Mouse (Mus musculus) CH12.LX (cell line): Measurements from ENCODE around the gene Dupd1. TPM values are rescaled to one million over a fixed set of nuclear protein-coding genes. Genes with fewer than 3 reads are reported as not detected.
A peak's percentile ranks its signal among the peaks of the same experiment; 100 is the strongest.

Source experiments
- DNase-seq: peaks from one replicate; pipeline ENCODE4 v3.0.0-alpha.2; 2013; ENCODE audit errors: extremely low read depth
- H3K27ac ChIP-seq: 2 replicates; pipeline ENCODE4 v1.5.1; 2012; ENCODE audit warnings: low read depth, mild to moderate bottlenecking, control low read depth, moderate library complexity; ENCODE audit not compliant: insufficient read depth
- H3K27me3 ChIP-seq: replicated peaks from 2 replicates; pipeline ENCODE3; 2012; ENCODE audit warnings: inconsistent platforms
- H3K36me3 ChIP-seq, 2 experiments: replicated peaks in 1 of 2; 2 replicates each; pipeline versions ENCODE3 to v1.6.1; 2012; ENCODE audit warnings: inconsistent platforms in 1 of 2, low read length in 1 of 2, mild to moderate bottlenecking in 1 of 2, mixed read lengths in 1 of 2, moderate library complexity in 1 of 2; ENCODE audit not compliant: control insufficient read depth in 1 of 2, insufficient read depth in 1 of 2
- H3K4me1 ChIP-seq, 2 experiments: 2 replicates each; pipeline ENCODE4 v1.6.1; 2012; ENCODE audit warnings: inconsistent platforms in 1 of 2, moderate library complexity in 1 of 2; ENCODE audit not compliant: insufficient read depth in 2 of 2, control insufficient read depth in 1 of 2
- H3K4me2 ChIP-seq: 2 replicates; pipeline ENCODE4 v1.6.1; 2012; ENCODE audit warnings: low read depth, mild to moderate bottlenecking, control low read depth; ENCODE audit not compliant: poor library complexity, insufficient read depth, severe bottlenecking
- H3K4me3 ChIP-seq, 3 experiments: fragments of 150-350 bp in 1 of 3; sonication (generic) in 1 of 3; replicated peaks in 1 of 3; 2 replicates each; pipeline versions ENCODE3 to v1.5.1; 2011 to 2012; ENCODE audit warnings: low read depth in 2 of 3, low read length in 2 of 3, mild to moderate bottlenecking in 2 of 3, moderate library complexity in 2 of 3, control low read depth in 1 of 3, improper control_type of control experiment in 1 of 3, inconsistent platforms in 1 of 3, mixed read lengths in 1 of 3; ENCODE audit not compliant: poor library complexity in 1 of 3
- H3K79me2 ChIP-seq: replicated peaks from 2 replicates; pipeline ENCODE4 v1.6.1; 2012; ENCODE audit warnings: mild to moderate bottlenecking, moderate library complexity; ENCODE audit not compliant: control insufficient read depth, poor library complexity, insufficient read depth, severe bottlenecking; ENCODE audit errors: extremely low read depth
- H3K9ac ChIP-seq: 2 replicates; pipeline ENCODE4 v1.6.1; 2012; ENCODE audit warnings: low read depth, mild to moderate bottlenecking, control low read depth, moderate library complexity; ENCODE audit not compliant: insufficient read depth
- H3K9me3 ChIP-seq: replicated peaks from 2 replicates; pipeline ENCODE3; 2012; ENCODE audit warnings: low read length, inconsistent platforms, mixed read lengths
- CHD1 ChIP-seq: IDR thresholded peaks from 2 replicates; pipeline ENCODE4 v1.6.1; 2012; ENCODE audit warnings: low read depth, low read length, improper control_type of control experiment, inconsistent platforms
- CHD2 ChIP-seq: IDR thresholded peaks from 2 replicates; pipeline ENCODE4 v1.6.1; 2011; ENCODE audit warnings: low read length, improper control_type of control experiment
- CTCF ChIP-seq, 2 experiments: IDR thresholded peaks in 1 of 2; conservative IDR thresholded peaks in 1 of 2; 2 replicates each; pipeline ENCODE4 v1.5.1; 2011 to 2012; ENCODE audit warnings: low read depth in 2 of 2, low read length in 2 of 2, improper control_type of control experiment in 1 of 2, inconsistent platforms in 1 of 2, mild to moderate bottlenecking in 1 of 2, moderate library complexity in 1 of 2
- E2F4 ChIP-seq: IDR thresholded peaks from 2 replicates; pipeline ENCODE4 v1.6.1; 2011; ENCODE audit warnings: low read depth, low read length, improper control_type of control experiment; ENCODE audit not compliant: insufficient replicate concordance
- EP300 ChIP-seq: IDR thresholded peaks from 2 replicates; pipeline ENCODE4 v1.6.1; 2011; ENCODE audit warnings: low read length, improper control_type of control experiment
- HCFC1 ChIP-seq: IDR thresholded peaks from 2 replicates; pipeline ENCODE4 v1.6.1; 2012; ENCODE audit warnings: low read depth, mild to moderate bottlenecking, inconsistent platforms, low read length, improper control_type of control experiment
- IRF4 ChIP-seq: IDR thresholded peaks from 2 replicates; pipeline ENCODE4 v1.6.1; 2014; ENCODE audit warnings: low read depth, mild to moderate bottlenecking, inconsistent platforms, low read length, improper control_type of control experiment
- JUN ChIP-seq: IDR thresholded peaks from 2 replicates; pipeline ENCODE4 v1.6.1; 2011; ENCODE audit warnings: low read depth, mild to moderate bottlenecking, low read length, improper control_type of control experiment, moderate library complexity; ENCODE audit not compliant: insufficient read depth
- JUND ChIP-seq: conservative IDR thresholded peaks from 2 replicates; pipeline ENCODE4 v1.6.1; 2011; ENCODE audit warnings: low read depth, low read length, improper control_type of control experiment
- KAT2A ChIP-seq: IDR thresholded peaks from 2 replicates; pipeline ENCODE4 v1.6.1; 2012; ENCODE audit warnings: low read length, improper control_type of control experiment, inconsistent platforms; ENCODE audit not compliant: insufficient replicate concordance
- MAFK ChIP-seq: IDR thresholded peaks from 2 replicates; pipeline ENCODE4 v1.6.1; 2011; ENCODE audit warnings: low read length, improper control_type of control experiment; ENCODE audit not compliant: insufficient replicate concordance
- MAZ ChIP-seq: IDR thresholded peaks from 2 replicates; pipeline ENCODE4 v1.6.1; 2012; ENCODE audit warnings: low read depth, mild to moderate bottlenecking, inconsistent platforms, low read length, improper control_type of control experiment, moderate library complexity
- MYC ChIP-seq: IDR thresholded peaks from 2 replicates; pipeline ENCODE4 v1.6.1; 2011; ENCODE audit warnings: low read depth, mild to moderate bottlenecking, improper control_type of control experiment, low read length
- NELFE ChIP-seq: IDR thresholded peaks from 2 replicates; pipeline ENCODE4 v1.6.1; 2011; ENCODE audit warnings: low read depth, low read length, improper control_type of control experiment
- NRF1 ChIP-seq: IDR thresholded peaks from 2 replicates; pipeline ENCODE4 v1.6.1; 2014; ENCODE audit warnings: low read depth, mild to moderate bottlenecking, inconsistent platforms, low read length, improper control_type of control experiment, moderate library complexity
- PAX5 ChIP-seq: IDR thresholded peaks from 2 replicates; pipeline ENCODE4 v1.6.1; 2012; ENCODE audit warnings: low read length, inconsistent platforms, mixed read lengths
- POLR2A ChIP-seq: IDR thresholded peaks from 2 replicates; pipeline ENCODE4 v1.6.1; 2011; ENCODE audit warnings: low read depth, mild to moderate bottlenecking, improper control_type of control experiment, low read length
- POLR2AphosphoS2 ChIP-seq: IDR thresholded peaks from 2 replicates; pipeline ENCODE4 v1.6.1; 2011; ENCODE audit warnings: low read depth, low read length, improper control_type of control experiment
- RAD21 ChIP-seq: IDR thresholded peaks from 2 replicates; pipeline ENCODE4 v1.6.1; 2011; ENCODE audit warnings: low read depth, mild to moderate bottlenecking, low read length, improper control_type of control experiment, moderate library complexity
- RCOR1 ChIP-seq: conservative IDR thresholded peaks from 2 replicates; pipeline ENCODE4 v1.6.1; 2012; ENCODE audit warnings: low read depth, mild to moderate bottlenecking, inconsistent platforms, low read length, improper control_type of control experiment
- SIN3A ChIP-seq: IDR thresholded peaks from 2 replicates; pipeline ENCODE4 v1.6.1; 2012; ENCODE audit warnings: low read length, improper control_type of control experiment, inconsistent platforms
- SMC3 ChIP-seq: IDR thresholded peaks from 2 replicates; pipeline ENCODE4 v1.6.1; 2011; ENCODE audit warnings: low read depth, low read length, improper control_type of control experiment
- TCF12 ChIP-seq: IDR thresholded peaks from 2 replicates; pipeline ENCODE4 v1.6.1; 2014; ENCODE audit warnings: low read depth, mild to moderate bottlenecking, inconsistent platforms, low read length, improper control_type of control experiment
- UBTF ChIP-seq: IDR thresholded peaks from 2 replicates; pipeline ENCODE4 v1.6.1; 2012; ENCODE audit warnings: low read depth, mild to moderate bottlenecking, inconsistent platforms, low read length, improper control_type of control experiment, moderate library complexity
- USF1 ChIP-seq: IDR thresholded peaks from 2 replicates; pipeline ENCODE4 v1.6.1; 2014; ENCODE audit warnings: low read depth, mild to moderate bottlenecking, inconsistent platforms, low read length, improper control_type of control experiment
- ZC3H11A ChIP-seq: IDR thresholded peaks from 2 replicates; pipeline ENCODE4 v1.6.1; 2012; ENCODE audit warnings: low read depth, mild to moderate bottlenecking, inconsistent platforms, low read length, improper control_type of control experiment
- ZNF384 ChIP-seq: IDR thresholded peaks from 2 replicates; pipeline ENCODE4 v1.6.1; 2012; ENCODE audit warnings: low read depth, low read length, improper control_type of control experiment, inconsistent platforms
- dilution Hi-C: fragments of 300-500 bp; cut with MboI; formaldehyde crosslinking; loops from 2 replicates; pipeline ENCODE4 v1.14.3; 2020; ENCODE audit warnings: low sequenced_read_pairs; ENCODE audit not compliant: extremely low pct_unique_long_range_greater_than_20kb, extremely low pct_ligation_motif_present
- in situ Hi-C: fragments of 300-500 bp; cut with MboI; formaldehyde crosslinking; loops from 3 replicates; pipeline ENCODE4 v1.14.3; 2019; ENCODE audit warnings: low sequenced_read_pairs, low pct_ligation_motif_present, low pct_unique_long_range_greater_than_20kb, mixed read lengths
- polyA plus RNA-seq: library from polyadenylated mRNA; unstranded; fragments of >175 nt; gene quantifications from 2 replicates; pipeline ENCODE4 v1.2.1, GENCODE M21; 2012; ENCODE audit warnings: low read depth; ENCODE audit not compliant: insufficient read length
- total RNA-seq, 2 experiments: library from RNA; depleted of rRNA; stranded (reverse); fragments of 300-350 nt in 1 of 2; fragments of >200 nt in 1 of 2; gene quantifications; 2 replicates each; pipeline ENCODE4 v1.2.3; 2012 to 2014

The Dupd1 gene
- total and polyA plus RNA-seq, 3 experiments: not detected

- H3K4me2 ChIP-seq: no peak overlapping the region
- H3K79me2 ChIP-seq: no peaks in the 10 kb centered on the region
- dilution Hi-C loops (no loop called here), in situ Hi-C loops (no loop called here)
- no peak overlapping the region for H3K9ac ChIP-seq
- no peaks in the 10 kb centered on the region for H3K9me3 ChIP-seq
- H3K27ac ChIP-seq: no peak overlapping the region
- no peak for DNase-seq
- H3K4me3 ChIP-seq: no peak overlapping the region
- H3K27me3 ChIP-seq: no peaks in the 10 kb centered on the region
- peaks cover 0 to 7% of the 10 kb centered on the region in 2 experiments; a peak in 2 of 4 replicates for H3K4me1 ChIP-seq
- H3K36me3 ChIP-seq: peaks cover 20 to 46% of the 10 kb centered on the region in 2 experiments
- TF ChIP-seq MAZ (no peak), ZNF384 (no peak), JUN (no peak), UBTF (no peak), TCF12 (no peak), NRF1 (no peak), RCOR1 (no peak), ZC3H11A (no peak), KAT2A (no peak), CTCF (conservative IDR thresholded peaks at IDR 0.05 in 1 of 2, IDR thresholded peaks at IDR 0.05 in 1 of 2; ENCODE audit: low read depth in 2 of 2, low read length in 2 of 2) (no peak), SIN3A (no peak), JUND (no peak), NELFE (no peak), IRF4 (no peak), SMC3 (no peak), E2F4 (no peak)
Observed at GRCm38 (mm10) chr14:21659155-21659554, 55.2 kb downstream of the Dupd1 start.

DNA sequence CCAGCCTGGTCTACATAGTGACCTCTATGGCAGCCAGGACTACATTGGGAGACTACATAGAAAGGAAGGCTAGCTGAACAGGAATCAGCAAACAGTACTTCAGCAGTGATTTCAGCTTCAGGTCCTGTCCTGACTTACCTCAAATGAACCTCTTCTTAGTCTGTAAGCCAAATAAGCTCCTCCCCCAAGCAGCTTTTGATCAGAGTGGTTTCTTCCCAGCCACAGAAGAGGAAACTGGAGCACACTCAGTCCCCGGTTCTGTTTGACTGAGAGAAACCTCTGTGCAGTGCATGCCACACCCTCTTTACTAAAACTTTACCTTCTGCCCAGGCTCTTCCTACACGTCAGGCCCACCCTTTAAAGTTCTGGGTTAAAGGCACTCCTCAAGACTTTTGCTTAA is 60.6 kb downstream of the Dupd1 start:
- H3K27ac ChIP-seq: no peak overlapping the region
- TF ChIP-seq MAFK (no peak), JUND (no peak), PAX5 (no peak), SMC3 (no peak), CTCF (conservative IDR thresholded peaks at IDR 0.05 in 1 of 2, IDR thresholded peaks at IDR 0.05 in 1 of 2; ENCODE audit: low read depth in 2 of 2, low read length in 2 of 2) (no peak), RCOR1 (no peak), CHD1 (no peak), HCFC1 (no peak), POLR2AphosphoS2 (no peak), RAD21 (no peak), CHD2 (no peak), TCF12 (no peak), USF1 (no peak), NELFE (no peak), POLR2A (no peak), EP300 (no peak), MAZ (no peak), MYC (no peak)
- TF ChIP-seq, all 38 proteins: peak for 0
- Histone ChIP-seq H3K4me2 (no peak overlapping the region), H3K9me3 (no peaks in the 10 kb centered on the region), H3K4me1 (peaks cover 0 to 9% of the 10 kb centered on the region in 2 experiments; a peak in 2 of 4 replicates), H3K9ac (no peak overlapping the region), H3K4me3 (no peak overlapping the region), H3K79me2 (no peaks in the 10 kb centered on the region), H3K36me3 (peaks cover 2 to 16% of the 10 kb centered on the region in 2 experiments), H3K27me3 (no peaks in the 10 kb centered on the region)
- in situ Hi-C loops (no loop called here), dilution Hi-C loops (no loop called here)
- peak; percentile 43 for DNase-seq
